27 mouse cellular contexts compared by ENCODE assay signal in the genomic region with DNA sequence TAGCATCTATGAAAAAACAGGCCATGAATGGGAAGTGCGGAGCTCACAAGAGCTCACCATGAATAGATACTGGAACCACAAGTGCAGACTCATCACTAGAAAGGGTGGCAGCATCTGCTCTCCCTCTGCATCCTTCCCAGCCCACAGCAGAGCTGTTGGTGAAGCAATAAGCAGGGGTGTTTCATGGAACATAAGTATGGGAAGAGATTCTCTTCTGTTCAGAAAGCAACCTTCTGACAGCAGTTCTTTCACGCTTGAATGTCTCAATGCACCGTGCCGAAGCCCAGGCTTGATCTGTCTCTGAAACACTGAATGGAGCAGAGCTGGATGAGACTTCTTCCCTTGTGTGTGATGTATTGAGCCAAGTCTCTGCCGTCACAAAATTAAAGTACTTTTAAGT.
DNase-seq lines count a peak whose midpoint lies in the region; ATAC-seq and TF ChIP-seq lines count a peak whose summit lies in the region.
"Had no signal": no experiment of that assay in that cellular context is flagged by ENCODE, and none has a peak within 500 bp of the region (broad histone marks: within the 10 kb centered on the region; RNA-seq: fewer than 3 reads in every experiment).

No protein-coding gene starts in this region.

- intact Hi-C loops in left cerebral cortex, adult 2 months (cut with DNase I) = no loop called here
- intact Hi-C loops in left cerebral cortex, postnatal 10 days (cut with DNase I) = no loop called here

- H3K4me3 ChIP-seq in left cerebral cortex, adult 2 months = no peak overlapping the region
- H3K4me3 ChIP-seq in layer of hippocampus, adult 2 months = no peak overlapping the region
- H3K4me3 ChIP-seq: embryonic facial prominence, embryonic 13.5 days; erythroblast, embryonic 14.5 days; forebrain, embryonic 12.5 days; gastrocnemius, adult 2 months; heart, embryonic 15.5 days; hindbrain, embryonic 15.5 days; intestine, embryonic 15.5 days; limb, embryonic 12.5 days; midbrain, embryonic 10.5 days; stomach, embryonic 15.5 days had no signal

- TF ChIP-seq CTCF in left cerebral cortex, adult 2 months (IDR thresholded peaks at IDR 0.05) = no peak
- no peak for TF ChIP-seq CTCF in layer of hippocampus, adult 2 months (conservative IDR thresholded peaks at IDR 0.05)

- no peak for DNase-seq in frontal cortex, postnatal 10 days (ENCODE audit: low spot score in 2 of 2)
- no peak for DNase-seq in left cerebral cortex, adult 2 months (ENCODE audit: extremely low spot score in 1 of 2, low spot score in 2 of 2)
- DNase-seq in left cerebral cortex, postnatal 10 days (ENCODE audit: extremely low spot score in 1 of 2, low spot score in 2 of 2) = no peak
- DNase-seq in layer of hippocampus, adult 2 months (ENCODE audit: low spot score in 2 of 2) = peak; percentile 62 to 70
- DNase-seq in layer of hippocampus, postnatal 36 days = peak; percentile 29 to 45
- DNase-seq in spleen, postnatal 4 days (ENCODE audit: low spot score in 2 of 2) = no peak
- DNase-seq: adrenal gland, postnatal 36 days; cerebellum, adult 11 months; embryo, embryonic 11 days; gastrocnemius, adult 2 months; heart, postnatal 4 days; kidney, adult 8-10 months; kidney, postnatal 14 days; liver, postnatal 0 days had no signal

- ATAC-seq in frontal cortex, adult (ENCODE audit: low TSS enrichment) = peak; percentile 92
- ATAC-seq in CD4-positive, CD25-positive, alpha-beta regulatory T cell, adult 4 months = no peak
- ATAC-seq: intestine, embryonic 15.5 days; liver, postnatal 0 days; lung, postnatal 0 days; Patski had no signal

- H3K27ac ChIP-seq in left cerebral cortex, adult 2 months = peak overlapping the region; percentile 55; the same call in 1 of the 2 replicates
- peak overlapping the region; percentile 50; the same call in 1 of the 2 replicates for H3K27ac ChIP-seq in layer of hippocampus, adult 2 months
- H3K27ac ChIP-seq: embryonic facial prominence, embryonic 13.5 days; forebrain, embryonic 12.5 days; gastrocnemius, adult 2 months; heart, embryonic 15.5 days; hindbrain, embryonic 15.5 days; intestine, embryonic 15.5 days; limb, embryonic 12.5 days; midbrain, embryonic 10.5 days; stomach, embryonic 15.5 days had no signal

Comparison
In these comparisons a context has a peak if more than half of its experiments do, and no peak if none do; other contexts are left out.
1. DNase-seq: peak in layer of hippocampus, adult 2 months (2 of 2) and layer of hippocampus, postnatal 36 days (2 of 2); none in frontal cortex, postnatal 10 days (0 of 2), left cerebral cortex, adult 2 months (0 of 2), left cerebral cortex, postnatal 10 days (0 of 2) and spleen, postnatal 4 days (0 of 2).